Mouse (Mus musculus) cerebellum, adult 2 months (tissue): ENCODE results near the gene BC003965. TPM values are rescaled to one million over a fixed set of nuclear protein-coding genes. Genes with fewer than 3 reads are reported as not detected.

Experiments used
- DNase-seq, 2 experiments: peaks; one replicate each; pipeline ENCODE4 v3.0.0; 2021
- H3K27ac ChIP-seq: fragments of 200-500 bp; 2 replicates; pipeline ENCODE4 v1.5.1; 2012; ENCODE audit warnings: low read length, control low read depth, inconsistent platforms; ENCODE audit not compliant: insufficient read depth
- H3K27me3 ChIP-seq: fragments of 200-500 bp; 2 replicates; pipeline ENCODE4 v1.6.1; 2012; ENCODE audit warnings: inconsistent platforms, mild to moderate bottlenecking, low read length, moderate library complexity; ENCODE audit not compliant: control insufficient read depth, insufficient read depth
- H3K4me1 ChIP-seq: fragments of 200-500 bp; 2 replicates; pipeline ENCODE4 v1.6.1; 2011; ENCODE audit warnings: low read length; ENCODE audit not compliant: control insufficient read depth, insufficient read depth
- H3K4me3 ChIP-seq: fragments of 200-500 bp; replicated peaks from 2 replicates; pipeline ENCODE3; 2011; ENCODE audit warnings: mild to moderate bottlenecking, low read depth, low read length, control low read depth; ENCODE audit not compliant: insufficient read depth
- CTCF ChIP-seq: fragments of 200-500 bp; IDR thresholded peaks from 2 replicates; pipeline ENCODE4 v1.5.1; 2011; ENCODE audit warnings: low read depth, mild to moderate bottlenecking, control low read depth, low read length, moderate library complexity, borderline replicate concordance; ENCODE audit not compliant: insufficient read depth
- POLR2A ChIP-seq: fragments of 200-500 bp; IDR thresholded peaks from 2 replicates; pipeline ENCODE4 v1.6.1; 2011; ENCODE audit warnings: low read length, control low read depth, borderline replicate concordance; ENCODE audit not compliant: insufficient read depth
- WGBS: fragments of 180-500 bp; shearing (Covaris S2); methylation state at CpG from one replicate; pipeline ENCODE4 v1.1.7; 2018; 5-methylcytosine and 5-hydroxymethylcytosine counted together
- polyA plus RNA-seq: library from polyadenylated mRNA; depleted of rRNA; stranded (reverse); fragments of >200 nt; gene quantifications from 2 replicates; pipeline ENCODE4 v1.2.3, GENCODE M21; 2012; rRNA removed

BC003965 gene
- polyA plus RNA-seq, 1 experiment: 23.4 TPM

GRCm38 (mm10) chr17:25235635-25236034, 51.3 kb downstream of the BC003965 start:
- Histone ChIP-seq H3K27ac (no peak overlapping the region), H3K27me3 (no peaks in the 10 kb centered on the region), H3K4me3 (no peak overlapping the region), H3K4me1 (peaks cover 11% of the 10 kb centered on the region)
- 79% methylated on average over 9 of the region's 9 CpGs for WGBS
- TF ChIP-seq CTCF (no peak), POLR2A (no peak)
- DNase-seq: no peak

Other genes starting within 250 kb of the BC003965 start
- gene Mapk8ip3, start 247.6 kb upstream of the BC003965 start, polyA plus RNA-seq: 358 and 363 TPM in 2 replicates
- gene Jpt2, start 223.9 kb upstream of the BC003965 start, polyA plus RNA-seq: 10.6 and 12.3 TPM in 2 replicates
- 19.8 and 21.3 TPM in 2 replicates for gene Cramp1l, start 168.8 kb upstream of the BC003965 start, polyA plus RNA-seq
- gene Ift140, start 168.5 kb upstream of the BC003965 start, polyA plus RNA-seq: 18.0 and 19.2 TPM in 2 replicates
- 20.4 and 22.8 TPM in 2 replicates for gene Tmem204, start 101.0 kb upstream of the BC003965 start, polyA plus RNA-seq
- gene Telo2, start 68.6 kb upstream of the BC003965 start, polyA plus RNA-seq: 39.5 and 43.7 TPM in 2 replicates
- 0.11 TPM in 1 of 2 replicates, not detected in the other for gene Ptx4, start 63.8 kb upstream of the BC003965 start, polyA plus RNA-seq
- gene Clcn7, start 51.2 kb upstream of the BC003965 start, polyA plus RNA-seq: 50.3 and 52.7 TPM in 2 replicates
- gene Ccdc154, start 22.1 kb upstream of the BC003965 start, polyA plus RNA-seq: 0.06 and 0.10 TPM in 2 replicates
- gene Gm38655, start 9.1 kb upstream of the BC003965 start, polyA plus RNA-seq: not detected in 2 replicates
- gene Unkl, start 3.8 kb downstream of the BC003965 start, polyA plus RNA-seq: 56.2 and 57.4 TPM in 2 replicates
- 131 and 146 TPM in 2 replicates for gene Gnptg, start 55.6 kb downstream of the BC003965 start, polyA plus RNA-seq
- gene Tsr3, start 55.6 kb downstream of the BC003965 start, polyA plus RNA-seq: 40.4 and 42.4 TPM in 2 replicates
- gene Baiap3, start 71.8 kb downstream of the BC003965 start, polyA plus RNA-seq: 24.4 and 26.5 TPM in 2 replicates
- 253 and 255 TPM in 2 replicates for gene Ube2i, start 90.1 kb downstream of the BC003965 start, polyA plus RNA-seq
- gene Prss34, start 113.8 kb downstream of the BC003965 start, polyA plus RNA-seq: not detected in 2 replicates
- gene Prss28, start 124.1 kb downstream of the BC003965 start, polyA plus RNA-seq: not detected in 2 replicates
- not detected in 2 replicates for gene Prss29, start 134.1 kb downstream of the BC003965 start, polyA plus RNA-seq
- not detected in 2 replicates for gene Tpsab1, start 161.0 kb downstream of the BC003965 start, polyA plus RNA-seq
- 0.16 TPM in 1 of 2 replicates, not detected in the other for gene Tpsb2, start 181.8 kb downstream of the BC003965 start, polyA plus RNA-seq
- gene Tpsg1, start 184.7 kb downstream of the BC003965 start, polyA plus RNA-seq: not detected in 2 replicates
- 10.8 and 12.4 TPM in 2 replicates for gene Cacna1h, start 249.2 kb downstream of the BC003965 start, polyA plus RNA-seq